8 mouse cellular contexts compared by ENCODE assay signal in the genomic region with DNA sequence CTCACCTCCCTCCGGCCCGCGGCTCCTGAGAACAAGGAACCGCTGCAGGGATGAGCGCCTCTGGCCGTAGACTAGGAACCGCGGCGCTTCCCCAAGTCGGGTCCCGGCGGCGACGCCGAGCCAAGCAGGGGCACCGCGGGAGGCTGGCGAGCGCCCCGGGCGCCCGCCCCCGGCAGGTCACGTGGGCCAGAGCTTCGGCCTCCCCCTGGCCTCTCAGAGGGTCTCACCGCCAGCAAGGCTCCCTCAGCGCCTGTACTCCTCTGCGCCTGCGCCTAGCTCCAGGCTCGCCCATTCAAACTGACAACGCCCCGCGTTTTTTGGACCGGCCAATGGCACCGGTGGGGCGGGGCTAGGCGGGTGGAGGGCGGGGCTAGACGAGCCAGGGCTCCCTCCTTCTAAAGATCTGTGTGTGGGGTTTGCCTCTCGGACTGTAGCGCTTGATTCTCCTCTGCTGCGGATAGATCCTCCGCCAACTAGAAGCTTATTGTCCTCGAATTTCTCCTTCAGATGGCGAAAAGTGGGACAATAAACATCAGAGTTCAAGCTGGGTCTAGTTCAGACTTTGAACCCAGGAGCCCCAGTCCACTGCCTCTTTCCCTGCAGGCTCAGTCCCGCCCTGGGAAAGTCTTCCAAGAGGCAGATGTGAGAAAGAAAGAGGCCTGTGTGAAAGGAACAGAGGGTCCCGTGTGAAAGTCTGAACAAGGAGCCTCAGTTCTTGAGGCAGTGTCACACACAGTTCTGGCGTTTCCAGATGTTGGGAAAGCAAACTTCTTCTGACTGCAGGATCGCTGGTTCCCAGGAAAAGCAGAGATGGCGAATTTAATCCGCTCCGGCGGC. TPM values are rescaled to one million over a fixed set of nuclear protein-coding genes. Genes with fewer than 3 reads are reported as not detected.
DNase-seq lines count a peak whose midpoint lies in the region; ATAC-seq and TF ChIP-seq lines count a peak whose summit lies in the region.

Gene Gpsm2, minus strand, starts transcription at position 274 of the 837 bp plus-strand sequence.

- H3K36me3 ChIP-seq in G1E (replicated peaks): no peaks in the 10 kb centered on the region
- H3K36me3 ChIP-seq in forebrain, postnatal 0 days (ENCODE audit: insufficient read depth): no peaks in the 10 kb centered on the region
- no peaks in the 10 kb centered on the region for H3K36me3 ChIP-seq in lung, embryonic 16.5 days (ENCODE audit: control insufficient read depth, insufficient read depth, low read length)

- H3K27ac ChIP-seq in forebrain, postnatal 0 days (ENCODE audit: low read depth, low read length): peak within 1 kb of the TSS; percentile 81
- peak within 1 kb of the TSS; percentile 94 for H3K27ac ChIP-seq in lung, embryonic 16.5 days (ENCODE audit: low read length)

- H3K4me3 ChIP-seq in G1E (ENCODE audit: low read depth, low read length): peak within 1 kb of the TSS; percentile 77
- peak within 1 kb of the TSS; percentile 83 for H3K4me3 ChIP-seq in forebrain, postnatal 0 days (ENCODE audit: low read depth, low read length)
- H3K4me3 ChIP-seq in lung, embryonic 16.5 days (ENCODE audit: low read length): peak within 1 kb of the TSS; percentile 69

- 3% methylated on average over 51 of the region's 53 CpGs for WGBS in forebrain, postnatal 0 days
- 2% methylated on average over 53 of the region's 53 CpGs for WGBS in lung, embryonic 16.5 days

- ATAC-seq in G1E (ENCODE audit: extremely low read depth, insufficient number of reproducible peaks, low FRiP score, poor library complexity, severe bottlenecking): peak; percentile 94
- peak; percentile 99 for ATAC-seq in forebrain, postnatal 0 days
- ATAC-seq in hematopoietic stem cell, adult 5-6 weeks (replicated peaks in 1 of 2; ENCODE audit: insufficient read depth in 1 of 2, low FRiP score in 2 of 2, low TSS enrichment in 1 of 2, low read depth in 1 of 2, poor library complexity in 2 of 2, severe bottlenecking in 2 of 2): peak; percentile 88 to 92
- ATAC-seq in lung, embryonic 16.5 days (ENCODE audit: low read depth): peak; percentile 99

- DNase-seq in G1E (ENCODE audit: low spot score): peak; percentile 94
- DNase-seq in cerebellum, adult 18-20 months: peak; percentile 92
- DNase-seq in forebrain, postnatal 0 days: peak; percentile 98
- DNase-seq in layer of hippocampus, adult 9-10 months (ENCODE audit: low spot score): peak; percentile 82
- DNase-seq in ovary, postnatal 10 days (ENCODE audit: low spot score): peak; percentile 92
- DNase-seq in thymus, postnatal 10 days (ENCODE audit: low spot score in 2 of 2): peak; percentile 97

- peak within 1 kb of the TSS; percentile 75 for H3K4me2 ChIP-seq in forebrain, postnatal 0 days (ENCODE audit: low read depth)
- H3K4me2 ChIP-seq in lung, embryonic 16.5 days (ENCODE audit: low read depth, low read length): peak within 1 kb of the TSS; percentile 84

- H3K27me3 ChIP-seq in G1E (ENCODE audit: insufficient read depth, low read length): no peaks in the 10 kb centered on the region
- H3K27me3 ChIP-seq in forebrain, postnatal 0 days (ENCODE audit: insufficient read depth, low read length): no peaks in the 10 kb centered on the region
- H3K27me3 ChIP-seq in lung, embryonic 16.5 days (ENCODE audit: control insufficient read depth, insufficient read depth, low read depth, low read length): no peaks in the 10 kb centered on the region

- TF ChIP-seq CTCF in G1E (IDR thresholded peaks at IDR 0.05; ENCODE audit: low read depth, low read length): no peak
- TF ChIP-seq CTCF in forebrain, postnatal 0 days (IDR thresholded peaks at IDR 0.05; ENCODE audit: low read depth): no peak

- 0 out of 2 replicates have a peak, but pooled peaks cover 6% of the 10 kb centered on the region for H3K9me3 ChIP-seq in G1E (replicated peaks)
- H3K9me3 ChIP-seq in forebrain, postnatal 0 days (ENCODE audit: low read length): no peaks in the 10 kb centered on the region
- no peaks in the 10 kb centered on the region for H3K9me3 ChIP-seq in lung, embryonic 16.5 days (ENCODE audit: control insufficient read depth, low read length)

- H3K9ac ChIP-seq in forebrain, postnatal 0 days: peak within 1 kb of the TSS; percentile 74
- peak within 1 kb of the TSS; percentile 83 for H3K9ac ChIP-seq in lung, embryonic 16.5 days (ENCODE audit: low read length)

- H3K4me1 ChIP-seq in G1E (ENCODE audit: insufficient read depth, low read depth, low read length): peaks cover 45% of the 10 kb centered on the region
- peaks cover 6% of the 10 kb centered on the region; the same call in 1 of the 2 replicates for H3K4me1 ChIP-seq in forebrain, postnatal 0 days (ENCODE audit: insufficient read depth)
- H3K4me1 ChIP-seq in lung, embryonic 16.5 days (replicated peaks; ENCODE audit: control insufficient read depth, insufficient read depth, low read length): peaks cover 22% of the 10 kb centered on the region

RNA-seq across cellular contexts. Expression of gene Gpsm2, which starts in this region (rescaled TPM):
- 38.2 and 47.9 TPM in 2 replicates for total RNA-seq in G1E (2014; fragmentation: Nextera tagmentation)
- 27.5 and 32.5 TPM in 2 replicates for total RNA-seq in G1E (2017)
- polyA plus RNA-seq in G1E (2012): 5.3 and 12.1 TPM in 2 replicates
- total RNA-seq in forebrain, postnatal 0 days (2014; rRNA removed): 12.6 and 16.6 TPM in 2 replicates
- 11.3 and 14.2 TPM in 2 replicates for polyA plus RNA-seq in forebrain, postnatal 0 days (2015; fragmentation: Nextera tagmentation; extraction: Ambion mirVana)
- total RNA-seq in hematopoietic stem cell, adult 5-6 weeks (2017): 14.4 and 22.9 TPM in 2 replicates
- polyA plus RNA-seq in lung, embryonic 16.5 days (2015; fragmentation: Nextera tagmentation; extraction: Ambion mirVana): 43.3 and 43.8 TPM in 2 replicates

Comparison
In these comparisons a context has a peak if more than half of its experiments do, and no peak if none do; other contexts are left out.
1. Peak in every context shown above with its lines: DNase-seq, ATAC-seq, H3K4me3 ChIP-seq and H3K27ac ChIP-seq.